Mouse (Mus musculus): ENCODE data around the gene Scd2. TPM values are rescaled to one million over a fixed set of nuclear protein-coding genes. Genes with fewer than 3 reads are reported as not detected.

Gene Scd2
- polyA plus RNA-seq, 1 experiment = 71.6 TPM

DNA sequence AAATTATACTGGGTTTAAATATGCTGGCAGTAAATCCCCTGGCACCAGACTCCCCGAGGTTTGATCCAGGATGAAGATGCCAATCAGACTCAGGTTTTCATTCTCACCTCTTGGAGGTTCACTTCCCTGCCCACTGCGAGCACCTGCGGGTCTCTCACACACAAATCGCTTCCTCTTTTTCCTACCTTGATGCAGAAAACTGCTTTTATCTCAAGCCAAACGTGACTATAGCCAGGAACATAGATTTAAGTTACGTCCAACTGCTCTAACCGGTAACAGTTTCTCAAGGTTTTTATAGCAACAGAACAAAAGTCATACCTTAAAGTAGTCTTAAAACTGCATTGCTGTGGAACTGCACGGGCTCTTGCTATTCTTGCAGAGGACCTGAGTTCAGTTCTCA is 56.2 kb downstream of the Scd2 start:
- Histone ChIP-seq H3K36me3 (ENCODE audit: control insufficient read depth, insufficient read depth, low read length) (no peaks in the 10 kb centered on the region), H3K27ac (ENCODE audit: control insufficient read depth, insufficient read depth, low read depth, low read length) (no peak overlapping the region), H3K4me1 (ENCODE audit: control insufficient read depth, insufficient read depth, low read length) (no peaks in the 10 kb centered on the region), H3K4me3 (ENCODE audit: control insufficient read depth, low read depth, low read length) (no peak overlapping the region), H3K27me3 (ENCODE audit: control insufficient read depth, insufficient read depth, low read length) (no peaks in the 10 kb centered on the region)
- no peak for TF ChIP-seq CTCF (IDR thresholded peaks at IDR 0.05; ENCODE audit: control insufficient read depth, insufficient read depth, insufficient replicate concordance, low read depth, low read length)

DNA sequence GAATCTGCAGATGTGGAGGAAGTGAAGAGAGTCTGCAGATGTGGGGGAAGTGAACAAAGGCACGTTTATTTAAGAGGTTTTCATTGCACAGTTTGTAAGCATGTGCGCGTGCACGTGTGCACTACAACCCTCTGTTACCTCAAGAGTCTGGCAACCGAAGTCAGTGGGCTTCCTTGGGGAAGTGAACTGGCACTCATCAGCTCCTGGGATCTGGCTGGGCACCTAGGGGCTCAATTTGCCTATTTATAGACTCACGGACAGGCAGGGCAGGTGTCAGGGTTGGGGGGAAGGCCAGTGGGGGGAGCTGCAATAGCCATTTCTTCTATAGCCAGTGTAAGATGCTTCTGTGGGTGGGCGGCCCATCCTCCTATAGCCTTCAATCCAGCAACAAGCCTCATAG is 58.3 kb downstream of the Scd2 start:
- Histone ChIP-seq H3K4me3 (ENCODE audit: control insufficient read depth, low read depth, low read length) (no peak overlapping the region), H3K36me3 (ENCODE audit: control insufficient read depth, insufficient read depth, low read length) (no peaks in the 10 kb centered on the region), H3K4me1 (ENCODE audit: control insufficient read depth, insufficient read depth, low read length) (no peaks in the 10 kb centered on the region), H3K27me3 (ENCODE audit: control insufficient read depth, insufficient read depth, low read length) (no peaks in the 10 kb centered on the region), H3K27ac (ENCODE audit: control insufficient read depth, insufficient read depth, low read depth, low read length) (no peak overlapping the region)
- no peak for TF ChIP-seq POLR2A (IDR thresholded peaks at IDR 0.05; ENCODE audit: control insufficient read depth, low read depth, low read length)
- TF ChIP-seq CTCF (IDR thresholded peaks at IDR 0.05; ENCODE audit: control insufficient read depth, insufficient read depth, insufficient replicate concordance, low read depth, low read length) = no peak

Other genes starting within 250 kb of the Scd2 start
- gene Erlin1, start 223.9 kb upstream of the Scd2 start, polyA plus RNA-seq (2012; rRNA removed) = 24.3 and 27.8 TPM in 2 replicates
- 11.8 and 18.3 TPM in 2 replicates for gene Chuk, start 186.2 kb upstream of the Scd2 start, polyA plus RNA-seq (2012; rRNA removed)
- 6.8 and 6.9 TPM in 2 replicates for gene Cwf19l1, start 157.8 kb upstream of the Scd2 start, polyA plus RNA-seq (2012; rRNA removed)
- 44.8 and 48.6 TPM in 2 replicates for gene Bloc1s2, start 147.2 kb upstream of the Scd2 start, polyA plus RNA-seq (2012; rRNA removed)
- 9.2 and 11.5 TPM in 2 replicates for gene Pkd2l1, start 101.2 kb upstream of the Scd2 start, polyA plus RNA-seq (2012; rRNA removed)
- 7.1 and 9.0 TPM in 2 replicates for gene Scd3, start 90.4 kb upstream of the Scd2 start, polyA plus RNA-seq (2012; rRNA removed)
- 0.22 and 0.37 TPM in 2 replicates for gene Scd4, start 39.4 kb downstream of the Scd2 start, polyA plus RNA-seq (2012; rRNA removed)
- 14.6 and 32.0 TPM in 2 replicates for gene Scd1, start 114.2 kb downstream of the Scd2 start, polyA plus RNA-seq (2012; rRNA removed)
- 0.30 and 0.58 TPM in 2 replicates for gene Wnt8b, start 199.8 kb downstream of the Scd2 start, polyA plus RNA-seq (2012; rRNA removed)

All from testis, adult 2 months (tissue).